Mouse (Mus musculus): ENCODE measurements around the gene Kansl3.

DNA sequence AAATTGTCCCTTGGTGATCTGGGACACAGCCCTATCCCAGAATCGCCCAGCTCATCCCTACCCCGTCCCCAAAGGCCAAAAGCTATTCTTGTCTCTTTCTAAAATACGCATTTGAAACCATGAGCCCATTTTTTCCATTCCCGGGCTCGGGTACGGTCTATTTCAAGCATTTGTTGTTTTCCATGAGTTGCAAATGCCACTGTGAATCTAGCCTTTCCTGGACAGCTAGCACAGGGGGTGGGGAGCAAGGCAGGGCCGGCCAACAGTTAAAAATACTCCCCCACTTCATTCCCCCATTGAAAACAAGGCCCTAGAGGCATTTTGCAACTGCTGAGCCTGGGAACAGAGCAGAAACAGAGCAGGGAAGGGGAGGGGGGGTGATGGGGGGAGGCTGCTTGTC, 64.2 kb downstream of the Kansl3 start:
- TF ChIP-seq EP300 (IDR thresholded peaks at IDR 0.05; ENCODE audit: insufficient read depth, low read depth, low read length) (no peak), CTCF (IDR thresholded peaks at IDR 0.05; ENCODE audit: low read depth, low read length) (no peak)
